Mouse (Mus musculus) hindbrain, embryonic 10.5 days (tissue): ENCODE results near the gene Stap2. TPM values are rescaled to one million over a fixed set of nuclear protein-coding genes. Genes with fewer than 3 reads are reported as not detected.

ENCODE experiments used
- DNase-seq: peaks from one replicate; pipeline ENCODE4 v3.0.0-alpha.2; 2017; ENCODE audit warnings: low spot score
- H3K27ac ChIP-seq: fragments of 300-500 bp; sonication (generic); 2 replicates; pipeline ENCODE4 v1.5.1; 2016; ENCODE audit warnings: mild to moderate bottlenecking, moderate library complexity
- H3K27me3 ChIP-seq: fragments of 300-500 bp; sonication (generic); 2 replicates; pipeline ENCODE4 v1.6.1; 2016; ENCODE audit warnings: mild to moderate bottlenecking; ENCODE audit not compliant: poor library complexity, insufficient read depth, severe bottlenecking
- H3K36me3 ChIP-seq: fragments of 300-500 bp; sonication (generic); 2 replicates; pipeline ENCODE4 v1.6.1; 2016; ENCODE audit warnings: mild to moderate bottlenecking, moderate library complexity
- H3K4me1 ChIP-seq: fragments of 300-500 bp; sonication (generic); replicated peaks from 2 replicates; pipeline ENCODE4 v1.6.1; 2016; ENCODE audit warnings: mild to moderate bottlenecking
- H3K4me3 ChIP-seq: fragments of 300-500 bp; sonication (generic); 2 replicates; pipeline ENCODE4 v1.5.1; 2016; ENCODE audit warnings: mild to moderate bottlenecking, moderate library complexity
- H3K9me3 ChIP-seq: fragments of 300-500 bp; sonication (generic); 2 replicates; pipeline ENCODE4 v1.6.1; 2016; ENCODE audit warnings: mild to moderate bottlenecking, moderate library complexity
- WGBS: fragments of 180-500 bp; shearing (Covaris S2); methylation state at CpG from one replicate; pipeline ENCODE4 v1.1.7; 2016; 5-methylcytosine and 5-hydroxymethylcytosine counted together
- polyA plus RNA-seq: library from polyadenylated mRNA; unstranded; fragments of >200 nt; fragmentation: Nextera tagmentation; extraction: Ambion mirVana; gene quantifications from 2 replicates; pipeline ENCODE4 v1.2.1, GENCODE M21; 2016

The Stap2 gene
- polyA plus RNA-seq, 1 experiment from 2014 or later: 6.0 TPM

- DNase-seq: no peak
- Histone ChIP-seq H3K4me3 (no peak overlapping the region), H3K36me3 (no peaks in the 10 kb centered on the region), H3K27me3 (no peaks in the 10 kb centered on the region), H3K9me3 (no peaks in the 10 kb centered on the region), H3K27ac (no peak overlapping the region), H3K4me1 (peaks cover 9% of the 10 kb centered on the region)
- 95% methylated on average over 4 of the region's 4 CpGs for WGBS
Measured at GRCm38 (mm10) chr17:55948647-55949046, 56.7 kb downstream of the Stap2 start.

Other genes starting within 250 kb of the Stap2 start
- 6.3 and 8.3 TPM in 2 replicates for gene Zfp119a, start 126.7 kb downstream of the Stap2 start, polyA plus RNA-seq
- 12.1 and 13.3 TPM in 2 replicates for gene Zfp959, start 113.5 kb downstream of the Stap2 start, polyA plus RNA-seq
- gene Zfp119b, start 56.1 kb downstream of the Stap2 start, polyA plus RNA-seq: 4.6 and 5.6 TPM in 2 replicates
- 1.9 and 2.8 TPM in 2 replicates for gene Ebi3, start 52.9 kb downstream of the Stap2 start, polyA plus RNA-seq
- gene Yju2, start 46.5 kb downstream of the Stap2 start, polyA plus RNA-seq: 28.5 and 31.3 TPM in 2 replicates
- gene Shd, start 35.1 kb downstream of the Stap2 start, polyA plus RNA-seq: 52.0 and 105 TPM in 2 replicates
- gene Fsd1, start 19.1 kb downstream of the Stap2 start, polyA plus RNA-seq: 67.6 and 99.5 TPM in 2 replicates
- 131 and 177 TPM in 2 replicates for gene Mpnd, start 127 bp upstream of the Stap2 start, polyA plus RNA-seq
- gene Sh3gl1, start 31.1 kb upstream of the Stap2 start, polyA plus RNA-seq: 161 and 163 TPM in 2 replicates
- 35.3 and 46.0 TPM in 2 replicates for gene Chaf1a, start 34.9 kb upstream of the Stap2 start, polyA plus RNA-seq
- gene Ubxn6, start 69.4 kb upstream of the Stap2 start, polyA plus RNA-seq: 38.7 and 52.7 TPM in 2 replicates
- 186 and 190 TPM in 2 replicates for gene Hdgfl2, start 74.0 kb upstream of the Stap2 start, polyA plus RNA-seq
- gene Plin4, start 104.2 kb upstream of the Stap2 start, polyA plus RNA-seq: 0.04 and 0.06 TPM in 2 replicates
- gene Plin5, start 112.0 kb upstream of the Stap2 start, polyA plus RNA-seq: 0.39 and 0.42 TPM in 2 replicates
- gene Lrg1, start 116.4 kb upstream of the Stap2 start, polyA plus RNA-seq: not detected in 2 replicates
- 2.3 and 3.8 TPM in 2 replicates for gene Sema6b, start 134.8 kb upstream of the Stap2 start, polyA plus RNA-seq
- 10.4 and 11.8 TPM in 2 replicates for gene Tnfaip8l1, start 156.9 kb upstream of the Stap2 start, polyA plus RNA-seq
- gene Mydgf, start 178.3 kb upstream of the Stap2 start, polyA plus RNA-seq: 70.5 and 80.6 TPM in 2 replicates
- 43.0 and 52.3 TPM in 2 replicates for gene Dpp9, start 213.3 kb upstream of the Stap2 start, polyA plus RNA-seq